Mouse (Mus musculus) cerebellum, adult 11-12 months (tissue): ENCODE results near the gene Rtp4.
A peak's percentile ranks its signal among the peaks of the same experiment; 100 is the strongest.

Experiments
- DNase-seq: peaks from one replicate; pipeline ENCODE4 v3.0.0; 2022

The Rtp4 gene

DNA sequence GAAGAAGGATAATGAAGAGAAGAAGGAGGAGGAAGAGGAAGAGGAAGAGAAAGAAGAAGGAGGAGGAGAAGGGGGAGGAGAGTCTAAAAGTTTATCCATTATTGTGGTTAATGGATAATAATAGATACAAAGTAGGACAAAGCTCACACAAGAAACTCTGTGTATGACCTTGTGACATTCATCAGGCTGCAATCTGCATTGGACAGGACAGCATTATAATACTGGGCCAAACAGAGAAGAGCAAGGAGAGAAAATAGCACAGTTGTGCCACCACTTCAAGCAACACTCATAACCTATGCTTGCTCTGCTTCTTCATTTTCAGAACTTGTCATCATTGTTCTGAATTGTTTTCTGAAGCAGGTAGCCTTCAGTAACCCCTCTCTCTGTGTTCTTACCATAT, 72.4 kb downstream of the Rtp4 start:
- no peak for DNase-seq

DNA sequence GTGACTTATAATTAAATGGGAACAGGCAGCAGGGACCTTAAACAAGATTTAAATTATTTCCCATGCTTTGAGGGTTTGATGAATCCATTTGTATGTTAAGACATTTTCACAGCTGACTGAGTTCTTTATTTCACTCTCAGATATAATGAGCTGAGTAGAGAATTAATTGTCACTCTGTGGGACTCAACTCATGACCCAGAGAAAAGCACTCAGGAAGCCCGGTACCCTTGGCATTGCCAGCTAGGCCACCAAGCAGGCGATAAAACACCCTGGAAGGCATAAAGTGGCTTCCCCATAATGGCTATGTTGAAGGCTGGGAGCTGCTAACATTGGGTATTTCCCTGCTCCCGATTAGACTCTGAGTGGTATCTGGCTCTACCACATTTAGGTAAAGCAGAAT, 76.6 kb downstream of the Rtp4 start:
- DNase-seq: no peak

GRCm38 (mm10) chr16:23597968-23598367, 77.9 kb downstream of the Rtp4 start:
- no peak for DNase-seq

DNA sequence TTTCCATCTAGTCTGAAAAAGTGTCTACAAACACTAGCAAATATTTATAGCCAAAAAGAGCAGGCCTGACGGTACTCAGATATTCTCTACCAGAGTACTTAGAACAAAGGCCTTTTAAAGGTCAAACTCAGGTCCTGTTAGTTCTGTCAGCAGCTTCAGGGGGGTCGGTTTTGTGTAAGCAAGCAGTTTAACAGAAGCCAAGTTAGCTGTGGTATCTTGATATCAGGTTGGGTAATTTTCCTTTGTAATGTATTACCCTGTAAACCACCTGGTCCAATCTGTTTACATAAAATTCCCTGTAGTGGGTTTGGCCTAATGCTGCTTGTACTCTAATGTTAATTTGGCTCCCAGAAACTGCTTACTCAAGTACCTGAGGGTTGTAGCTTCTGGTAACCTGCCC, 86.1 kb downstream of the Rtp4 start:
- no peak for DNase-seq

DNA sequence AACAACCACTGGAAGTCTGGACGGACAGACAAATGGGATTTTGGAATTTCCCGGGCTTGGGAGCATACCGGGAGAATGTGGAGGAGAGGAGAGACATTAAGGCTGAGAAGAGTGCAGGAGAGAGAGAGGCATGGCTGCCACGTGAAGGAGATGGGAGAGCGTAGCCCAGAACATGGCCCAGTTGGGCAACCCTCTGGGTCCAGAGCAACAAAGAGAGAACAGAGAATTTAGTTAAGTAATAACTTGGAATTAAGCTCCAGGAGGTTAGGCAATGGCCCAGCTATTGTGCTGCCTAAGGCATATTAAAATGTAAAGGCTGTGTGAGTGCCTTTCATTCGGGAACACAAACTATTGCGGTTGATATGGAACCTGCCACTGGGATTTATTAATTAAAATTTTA, 86.6 kb downstream of the Rtp4 start:
- no peak for DNase-seq

- no peak for DNase-seq
Measured at GRCm38 (mm10) chr16:23607911-23608410, 87.9 kb downstream of the Rtp4 start.

GRCm38 (mm10) chr16:23609748-23610185, 89.7 kb downstream of the Rtp4 start:
- peak; percentile 23 for DNase-seq

GRCm38 (mm10) chr16:23624205-23624604, 104.1 kb downstream of the Rtp4 start:
- DNase-seq: no peak

DNA sequence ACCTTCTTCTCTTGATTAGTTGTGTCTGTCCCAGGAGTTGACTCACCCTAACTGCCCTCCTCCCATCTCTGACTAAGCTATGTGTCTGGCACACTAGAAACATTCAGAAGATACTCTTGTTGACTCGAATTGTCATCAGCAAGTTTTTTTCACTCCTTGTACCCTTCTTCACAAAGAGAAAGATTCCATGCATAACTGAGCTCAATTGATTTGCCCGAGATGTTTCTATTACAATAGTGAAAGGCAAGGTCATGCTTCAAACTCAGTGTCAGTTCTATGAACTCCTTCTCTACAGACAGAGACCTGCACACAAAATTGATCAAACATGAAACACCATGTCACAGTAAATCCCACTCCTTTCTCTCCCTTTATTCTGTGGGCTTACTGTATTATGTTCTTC, 111.4 kb downstream of the Rtp4 start:
- no peak for DNase-seq

- DNase-seq: no peak
Measured at GRCm38 (mm10) chr16:23632681-23633080, 112.6 kb downstream of the Rtp4 start.

DNA sequence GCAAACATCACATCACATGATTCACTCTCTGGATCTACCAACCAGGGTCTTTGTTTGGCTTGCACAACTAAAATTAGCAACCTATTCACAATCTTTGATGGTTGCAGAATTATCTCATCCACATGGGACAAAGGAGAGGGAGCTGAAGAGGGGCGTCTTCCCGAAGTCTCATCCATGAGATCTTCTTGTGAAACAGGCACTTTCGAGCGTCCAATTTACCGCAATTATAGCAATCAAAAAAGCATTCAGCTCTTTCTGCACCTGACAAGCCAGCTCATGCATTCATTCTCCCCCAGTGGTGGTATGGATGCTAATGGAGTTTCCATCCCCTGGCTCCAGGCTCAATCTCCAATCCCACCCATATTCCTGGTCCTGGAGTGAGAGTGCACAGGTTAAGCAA, 132.9 kb downstream of the Rtp4 start:
- DNase-seq: no peak

GRCm38 (mm10) chr16:23653479-23653878, 133.4 kb downstream of the Rtp4 start:
- DNase-seq: no peak

- no peak for DNase-seq
Measured at GRCm38 (mm10) chr16:23659597-23660531, 139.8 kb downstream of the Rtp4 start.
